Mouse (Mus musculus): ENCODE results near the gene Mamld1. TPM values are rescaled to one million over a fixed set of nuclear protein-coding genes. Genes with fewer than 3 reads are reported as not detected.

Gene Mamld1
- total and polyA plus RNA-seq, 3 experiments = not detected

DNA sequence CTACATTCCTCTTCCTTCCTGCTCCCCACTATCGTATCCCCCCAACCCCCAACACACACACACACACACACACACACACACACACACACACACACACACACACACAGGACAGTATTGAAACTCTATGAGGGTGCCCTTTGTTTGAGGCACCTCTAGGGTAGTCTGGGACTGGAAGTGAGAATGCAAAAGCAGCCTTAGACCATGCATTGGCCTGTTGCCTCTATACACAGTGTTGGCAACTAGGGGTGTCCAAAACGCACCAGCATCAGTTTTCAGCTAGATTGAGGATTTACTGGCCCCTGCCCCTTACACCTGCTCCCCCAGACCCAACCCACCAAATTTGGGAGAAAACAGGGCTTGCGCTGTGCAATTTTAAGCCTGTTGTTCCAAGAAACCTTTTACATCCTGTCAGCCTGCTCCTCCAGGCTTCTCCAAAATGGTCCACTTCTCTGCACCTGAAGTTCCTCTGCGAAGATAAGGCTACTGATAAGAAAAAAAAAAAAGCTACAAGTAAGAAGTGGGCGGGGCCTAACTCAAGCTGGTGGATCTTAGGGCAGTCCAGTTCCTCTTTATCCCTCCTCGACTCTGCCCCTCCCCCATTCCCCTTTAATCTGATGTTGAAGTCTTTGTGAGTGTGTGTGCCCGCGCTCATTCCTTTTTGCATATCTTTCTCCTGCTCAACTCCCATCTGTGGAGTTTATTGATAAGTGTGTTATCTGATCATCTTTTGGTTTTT, 2.6 kb downstream of the Mamld1 start:
- Histone ChIP-seq H3K9ac (ENCODE audit: control insufficient read depth, low read depth, low read length, poor library complexity, severe bottlenecking) (no peak overlapping the region), H3K79me2 (ENCODE audit: control insufficient read depth, insufficient read depth, low read length, poor library complexity) (no peaks in the 10 kb centered on the region), H3K27me3 (ENCODE audit: control insufficient read depth in 1 of 2, insufficient read depth in 2 of 2, low read length in 2 of 2) (no peaks in the 10 kb centered on the region; a peak in 1 of 4 replicates), H3K27ac (ENCODE audit: control insufficient read depth, low read depth, low read length) (no peak overlapping the region), H3K4me3 (ENCODE audit: control insufficient read depth in 1 of 2, insufficient read depth in 1 of 2, low read depth in 2 of 2, low read length in 2 of 2) (no peak overlapping the region), H3K36me3 (ENCODE audit: control insufficient read depth in 1 of 2, insufficient read depth in 2 of 2, low read length in 2 of 2) (no peaks in the 10 kb centered on the region), H3K9me3 (replicated peaks; ENCODE audit: insufficient read depth, low read length) (no peaks in the 10 kb centered on the region), H3K4me1 (ENCODE audit: control insufficient read depth in 1 of 2, insufficient read depth in 2 of 2, low read length in 2 of 2) (no peaks in the 10 kb centered on the region)
- TF ChIP-seq ETS1 (IDR thresholded peaks at IDR 0.05; ENCODE audit: low read depth, low read length) (no peak), MYC (IDR thresholded peaks at IDR 0.05; ENCODE audit: low read depth, low read length) (no peak), JUND (IDR thresholded peaks at IDR 0.05; ENCODE audit: low read depth, low read length) (no peak), MYB (IDR thresholded peaks at IDR 0.05; ENCODE audit: low read depth, low read length) (no peak), ZNF384 (IDR thresholded peaks at IDR 0.05; ENCODE audit: low read depth, low read length) (peak; percentile 80), GATA1 (IDR thresholded peaks at IDR 0.05; ENCODE audit: low read depth, low read length) (peak; percentile 44), USF1 (IDR thresholded peaks at IDR 0.05; ENCODE audit: low read depth, low read length) (no peak), TBP (IDR thresholded peaks at IDR 0.05; ENCODE audit: low read depth, low read length) (no peak), BHLHE40 (IDR thresholded peaks at IDR 0.05; ENCODE audit: borderline replicate concordance, low read depth, low read length) (no peak), KAT2A (conservative IDR thresholded peaks at IDR 0.05; ENCODE audit: low read depth, low read length) (no peak), ZC3H11A (IDR thresholded peaks at IDR 0.05; ENCODE audit: low read depth, low read length) (no peak), E2F4 (IDR thresholded peaks at IDR 0.05; ENCODE audit: borderline replicate concordance, low read depth, low read length) (no peak), NELFE (IDR thresholded peaks at IDR 0.05; ENCODE audit: low read depth, low read length) (no peak), CHD2 (IDR thresholded peaks at IDR 0.05; ENCODE audit: low read length) (no peak), SMC3 (IDR thresholded peaks at IDR 0.05; ENCODE audit: low read depth, low read length) (no peak), ELF1 (IDR thresholded peaks at IDR 0.05; ENCODE audit: low read depth, low read length) (no peak), MEF2A (IDR thresholded peaks at IDR 0.05; ENCODE audit: extremely low read depth, insufficient replicate concordance, low read depth, low read length, poor library complexity, severe bottlenecking) (no peak)
- DNase-seq (ENCODE audit: low read depth, low spot score) = peak; percentile 49

GRCm38 (mm10) chrX:71053246-71053645, 3.2 kb downstream of the Mamld1 start:
- Histone ChIP-seq H3K27me3 (ENCODE audit: control insufficient read depth in 1 of 2, insufficient read depth in 2 of 2, low read length in 2 of 2) (no peaks in the 10 kb centered on the region), H3K9ac (ENCODE audit: control insufficient read depth, low read depth, low read length, poor library complexity, severe bottlenecking) (no peak overlapping the region), H3K4me1 (ENCODE audit: control insufficient read depth in 1 of 2, insufficient read depth in 2 of 2, low read length in 2 of 2) (no peaks in the 10 kb centered on the region), H3K4me3 (ENCODE audit: control insufficient read depth in 1 of 2, insufficient read depth in 1 of 2, low read depth in 2 of 2, low read length in 2 of 2) (no peak overlapping the region), H3K9me3 (replicated peaks; ENCODE audit: insufficient read depth, low read length) (no peaks in the 10 kb centered on the region), H3K79me2 (ENCODE audit: control insufficient read depth, insufficient read depth, low read length, poor library complexity) (no peaks in the 10 kb centered on the region), H3K36me3 (ENCODE audit: control insufficient read depth in 1 of 2, insufficient read depth in 2 of 2, low read length in 2 of 2) (no peaks in the 10 kb centered on the region), H3K27ac (ENCODE audit: control insufficient read depth, low read depth, low read length) (no peak overlapping the region)
- DNase-seq (ENCODE audit: low read depth, low spot score) = no peak
- TF ChIP-seq GATA1 (IDR thresholded peaks at IDR 0.05; ENCODE audit: low read depth, low read length) = no peak
- no peak for TF ChIP-seq TBP (IDR thresholded peaks at IDR 0.05; ENCODE audit: low read depth, low read length)
- TF ChIP-seq SMC3 (IDR thresholded peaks at IDR 0.05; ENCODE audit: low read depth, low read length) = no peak
- no peak for TF ChIP-seq E2F4 (IDR thresholded peaks at IDR 0.05; ENCODE audit: borderline replicate concordance, low read depth, low read length)
- no peak for TF ChIP-seq MAZ (IDR thresholded peaks at IDR 0.05; ENCODE audit: low read depth, low read length)
- no peak for TF ChIP-seq ETS1 (IDR thresholded peaks at IDR 0.05; ENCODE audit: low read depth, low read length)
- TF ChIP-seq HCFC1 (IDR thresholded peaks at IDR 0.05; ENCODE audit: low read depth, low read length) = no peak
- TF ChIP-seq POLR2AphosphoS5 (IDR thresholded peaks at IDR 0.05; ENCODE audit: borderline replicate concordance, low read depth, low read length) = no peak
- no peak for TF ChIP-seq POLR2AphosphoS2 (IDR thresholded peaks at IDR 0.05; ENCODE audit: low read length)
- TF ChIP-seq TCF12 (IDR thresholded peaks at IDR 0.05; ENCODE audit: low read depth, low read length) = no peak
- TF ChIP-seq USF2 (IDR thresholded peaks at IDR 0.05; ENCODE audit: borderline replicate concordance in 1 of 2, insufficient read depth in 1 of 2, low read depth in 1 of 2, low read length in 2 of 2) = no peak
- no peak for TF ChIP-seq MYB (IDR thresholded peaks at IDR 0.05; ENCODE audit: low read depth, low read length)
- TF ChIP-seq JUND (IDR thresholded peaks at IDR 0.05; ENCODE audit: low read depth, low read length) = no peak
- TF ChIP-seq CHD1 (IDR thresholded peaks at IDR 0.05; ENCODE audit: low read depth, low read length) = no peak
- no peak for TF ChIP-seq MAX (IDR thresholded peaks at IDR 0.05; ENCODE audit: low read length)
- TF ChIP-seq MAFK (IDR thresholded peaks at IDR 0.05; ENCODE audit: borderline replicate concordance, low read depth, low read length) = no peak
- no peak for TF ChIP-seq ZC3H11A (IDR thresholded peaks at IDR 0.05; ENCODE audit: low read depth, low read length)
- no peak for TF ChIP-seq RAD21 (IDR thresholded peaks at IDR 0.05; ENCODE audit: low read depth, low read length)
- TF ChIP-seq ZMIZ1 (IDR thresholded peaks at IDR 0.05; ENCODE audit: low read depth, low read length) = no peak

Measured in MEL (cell line).